Mouse (Mus musculus): ENCODE results near the gene Mcub.

Mcub gene

DNA sequence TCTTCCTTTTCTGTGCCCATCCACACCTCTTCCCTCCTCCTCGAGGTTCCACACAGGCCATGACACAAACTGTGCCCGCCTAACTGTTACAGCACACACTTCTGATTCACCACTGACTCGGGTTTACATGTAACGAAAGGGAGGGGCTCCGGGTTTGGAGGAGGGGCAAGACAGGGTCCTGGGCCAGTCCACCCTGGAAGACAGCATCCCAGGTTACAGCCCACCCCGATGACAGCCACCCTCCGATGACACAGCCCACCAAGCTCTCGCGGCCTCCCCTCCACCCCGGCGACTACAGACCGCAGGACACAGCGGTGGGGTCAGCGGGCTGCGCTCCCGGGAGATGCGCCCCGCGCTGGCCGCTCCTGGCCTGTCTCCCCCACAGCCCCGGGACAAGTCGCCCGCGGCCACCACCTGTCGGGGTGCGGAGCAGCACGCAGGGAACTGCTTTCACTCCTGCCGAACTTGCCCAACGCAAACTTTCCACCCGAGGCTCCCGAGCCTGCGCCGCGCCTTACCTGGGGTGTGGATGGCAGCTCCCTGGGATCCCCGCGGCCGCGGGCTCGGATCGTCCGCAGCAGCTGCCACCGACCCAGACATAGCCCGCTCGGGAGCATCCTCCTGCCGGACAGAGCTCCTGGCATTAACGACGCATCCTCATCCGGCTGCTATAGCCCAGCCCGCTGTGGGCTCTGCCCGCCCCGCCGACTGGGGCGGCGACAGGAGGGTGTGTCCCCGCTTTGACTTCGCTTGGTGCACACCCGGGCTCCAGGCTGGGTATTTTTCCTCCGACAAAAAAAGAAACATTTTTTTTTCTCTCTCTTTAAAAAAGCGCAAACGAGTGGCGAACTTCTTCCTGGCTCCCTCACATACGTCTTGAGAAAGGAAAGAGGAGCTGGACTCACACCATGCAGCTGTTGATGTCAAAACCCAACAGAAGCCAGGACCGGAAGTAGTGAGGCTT lies at the start of gene Mcub:
Mcub (minus strand) TSS at position 775 of the 964 bp plus-strand sequence.
- peak; percentile 42 to 46 for DNase-seq

DNA sequence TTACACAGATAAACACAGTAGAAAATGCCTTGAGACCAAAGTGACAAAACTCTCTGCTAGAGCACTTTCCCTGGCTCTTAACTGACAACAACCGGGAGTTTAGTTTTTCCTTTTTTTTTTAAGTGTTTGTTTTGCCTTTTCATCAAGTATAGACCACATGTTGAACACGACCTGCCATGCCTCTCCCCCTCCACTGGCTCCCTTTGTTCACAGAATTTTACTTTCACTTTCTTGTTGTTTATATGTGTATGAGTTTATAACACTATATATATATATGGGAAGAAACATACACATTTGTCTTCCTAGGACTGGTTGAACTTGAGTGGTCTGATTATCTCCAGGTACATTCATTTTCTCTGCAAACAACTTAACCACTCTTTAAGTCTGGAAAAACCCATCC lies 42.9 kb upstream of the Mcub start:
- no peak for DNase-seq

- DNase-seq: no peak
These were observed 41.2 kb upstream of the Mcub start for GRCm38 (mm10) chr3:130011236-130011635.

GRCm38 (mm10) chr3:130006141-130006540 lies 36.1 kb upstream of the Mcub start:
- DNase-seq: peak in 1 of 2 experiments; percentile 12

- no peak for DNase-seq
These were observed 30.9 kb upstream of the Mcub start for GRCm38 (mm10) chr3:130000926-130001325.

GRCm38 (mm10) chr3:129998526-129998925 lies 28.5 kb upstream of the Mcub start:
- no peak for DNase-seq

DNA sequence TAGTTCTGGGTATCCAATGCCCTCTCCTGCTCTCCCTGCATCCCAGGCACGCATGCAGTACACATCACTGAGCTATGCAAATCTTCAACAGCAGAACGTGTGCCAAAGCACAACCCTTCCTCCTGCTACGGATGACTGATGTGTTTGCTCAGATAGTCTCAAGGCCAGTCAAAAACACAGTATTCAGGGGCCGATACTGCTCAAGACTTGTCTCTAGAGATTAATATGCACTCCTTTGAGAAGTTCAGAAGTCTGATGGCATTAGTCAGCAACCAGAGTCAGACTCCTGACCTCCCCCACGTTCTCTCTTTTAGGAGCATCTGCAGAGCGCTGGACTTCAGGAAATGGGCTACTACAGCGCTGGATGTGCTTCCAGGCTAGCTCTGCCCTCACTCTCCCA lies 28.0 kb upstream of the Mcub start:
- peak in 1 of 2 experiments; percentile 5 for DNase-seq

- no peak for DNase-seq
These were observed 27.3 kb upstream of the Mcub start for GRCm38 (mm10) chr3:129997324-129997723.

GRCm38 (mm10) chr3:129987297-129987696 lies 17.3 kb upstream of the Mcub start:
- no peak for DNase-seq

- peak in 1 of 2 experiments; percentile 38 for DNase-seq
These were observed 15.3 kb upstream of the Mcub start for GRCm38 (mm10) chr3:129985335-129985734.

GRCm38 (mm10) chr3:129984797-129985196 lies 14.8 kb upstream of the Mcub start:
- DNase-seq: no peak

- no peak for DNase-seq
These were observed 12.3 kb upstream of the Mcub start for GRCm38 (mm10) chr3:129982271-129982670.

DNA sequence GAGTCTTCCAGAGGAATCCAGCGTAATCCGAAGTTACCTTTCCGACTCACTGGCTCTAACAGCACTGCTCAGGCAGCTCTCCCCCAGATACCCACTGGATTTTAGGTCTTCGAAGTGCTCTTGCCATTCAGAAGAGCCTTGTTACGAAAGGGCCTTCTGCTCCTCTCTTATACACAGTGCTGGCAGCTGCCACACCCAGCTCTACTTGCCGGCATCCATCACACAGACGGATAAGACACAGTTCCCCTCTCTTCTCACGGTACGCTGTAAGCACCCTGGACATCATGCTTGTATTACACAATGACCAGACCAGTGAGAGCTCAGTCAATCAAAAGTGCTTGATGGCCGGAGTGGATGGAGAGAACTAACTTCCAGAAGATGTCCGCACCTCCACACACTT lies 11.8 kb upstream of the Mcub start:
- DNase-seq: no peak

DNA sequence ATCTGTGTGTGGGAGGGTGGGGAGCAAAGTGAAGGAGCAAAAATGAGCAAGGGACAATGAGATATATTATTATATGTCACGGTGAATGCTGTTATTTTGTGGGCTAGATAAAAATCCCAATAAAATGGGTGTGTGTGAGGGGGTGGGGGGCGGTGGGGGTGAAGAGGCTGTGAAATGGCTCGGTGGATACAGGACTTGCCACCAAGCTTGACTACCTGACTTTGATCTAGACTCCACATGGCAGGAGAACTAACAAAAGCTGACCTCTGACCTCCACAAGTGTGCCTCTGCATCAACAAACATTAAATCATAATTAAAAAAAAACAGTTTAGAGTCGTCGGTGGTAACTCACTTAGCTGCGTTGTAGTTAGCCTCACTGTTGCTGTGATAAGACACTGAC lies 9.5 kb upstream of the Mcub start:
- DNase-seq: no peak

DNA sequence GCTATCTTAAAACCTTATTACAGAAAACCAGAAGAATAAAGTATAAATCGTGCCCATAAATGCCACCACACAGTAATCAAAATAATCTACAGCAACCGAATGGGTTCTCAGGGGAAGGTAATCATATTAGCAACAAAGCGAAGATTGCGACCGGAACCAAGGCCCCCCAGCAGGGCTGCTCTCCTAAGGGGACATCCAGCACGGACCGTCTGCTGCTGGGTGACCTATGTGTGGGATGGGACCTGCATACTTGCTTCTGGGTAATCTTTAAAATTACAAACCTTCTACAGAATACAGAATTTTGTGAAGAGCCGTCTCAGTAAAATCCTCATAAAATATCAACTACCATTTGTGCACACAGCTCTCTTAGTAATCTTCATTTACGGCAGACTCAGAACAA lies 8.7 kb upstream of the Mcub start:
- DNase-seq: no peak

DNA sequence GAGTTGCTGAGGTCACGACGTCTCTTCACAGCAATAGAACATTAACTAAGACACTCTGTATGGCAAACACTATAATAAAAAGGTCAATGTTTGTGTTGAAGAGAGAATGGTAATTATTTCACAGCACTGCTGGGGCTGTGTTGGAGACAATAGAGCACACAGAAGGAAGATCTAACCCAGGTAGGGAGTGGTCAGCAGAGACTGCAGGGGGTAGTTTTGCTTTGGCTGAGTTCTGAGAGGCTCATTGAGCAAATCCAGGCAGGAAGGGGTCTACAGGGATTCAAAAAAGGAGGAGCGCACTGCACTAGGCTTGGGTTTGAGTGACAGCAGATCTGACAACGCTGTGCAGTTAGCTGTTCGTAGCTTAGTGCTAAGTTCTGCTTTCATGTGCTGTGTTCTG lies 6.3 kb upstream of the Mcub start:
- no peak for DNase-seq

DNA sequence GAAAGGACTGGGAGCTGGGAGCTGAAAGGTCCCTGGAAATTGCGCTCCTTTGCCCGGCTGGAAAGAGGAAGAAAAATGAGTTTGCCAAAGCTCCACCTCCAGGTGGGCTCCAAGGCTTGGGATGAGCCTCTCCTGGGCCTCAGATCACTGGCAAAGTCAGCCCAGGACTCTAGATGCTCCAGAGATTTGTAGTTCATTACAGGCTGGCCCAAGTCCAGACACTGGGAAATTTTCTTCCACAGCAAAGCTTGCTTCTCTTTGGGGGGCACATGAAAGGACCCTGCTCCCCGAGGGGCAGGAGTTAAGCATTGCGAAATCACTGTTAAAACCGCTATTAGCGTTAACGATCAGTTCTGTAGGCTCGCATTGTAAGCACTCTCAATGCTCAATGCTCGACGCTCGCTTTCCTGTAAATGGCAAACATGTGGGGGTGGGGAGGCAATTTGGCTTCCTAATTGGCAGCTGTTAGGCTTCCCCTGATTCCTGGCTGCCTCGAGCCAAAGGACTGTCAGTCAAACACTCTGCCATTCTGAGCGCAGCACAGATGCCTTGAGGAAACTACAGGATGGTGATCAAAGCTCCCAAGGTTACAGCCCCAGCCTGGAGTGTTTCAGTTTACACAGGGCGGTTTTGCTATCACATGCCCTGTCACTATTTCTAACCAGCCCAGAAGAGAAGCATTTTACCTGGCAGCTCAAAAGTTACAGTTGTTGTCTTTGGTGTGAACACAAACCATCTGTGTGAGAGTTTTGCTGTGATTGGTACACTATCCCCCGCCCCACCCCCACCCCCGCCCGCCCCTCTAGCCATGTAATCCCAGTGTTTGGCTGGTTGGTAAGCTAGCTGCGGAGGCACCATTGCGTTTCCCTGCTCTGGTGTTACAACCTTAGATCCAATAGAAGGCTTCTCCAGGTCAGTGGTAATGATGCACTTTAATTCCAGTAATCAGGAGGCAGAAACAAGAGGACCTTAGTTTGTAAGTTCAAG lies 816 bp upstream of the Mcub start:
- peak; percentile 12 to 25 for DNase-seq

- DNase-seq: no peak
These were observed 975 bp downstream of the Mcub start for GRCm38 (mm10) chr3:129969031-129969430.

- no peak for DNase-seq
These were observed 2.1 kb downstream of the Mcub start for GRCm38 (mm10) chr3:129967874-129968273.

DNA sequence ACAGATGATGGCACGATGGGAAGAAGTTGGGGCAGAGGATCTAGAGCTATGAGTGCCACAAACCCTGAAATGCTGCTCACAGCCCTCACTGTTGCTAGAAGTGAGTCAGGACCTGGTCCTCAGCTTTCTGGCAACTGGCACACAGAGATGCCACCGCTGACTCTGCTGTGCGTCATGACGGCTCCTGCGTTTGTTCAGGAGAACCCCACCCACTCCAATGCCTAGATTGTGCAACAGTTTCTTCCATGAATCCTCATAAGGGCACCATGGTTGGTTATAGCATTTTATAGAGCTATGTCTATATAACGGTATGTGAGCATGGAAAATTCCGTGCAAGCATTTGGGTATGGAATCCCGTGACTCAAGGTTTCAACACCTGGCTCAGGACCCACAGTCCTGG lies 5.3 kb downstream of the Mcub start:
- no peak for DNase-seq

- DNase-seq: no peak
These were observed 7.5 kb downstream of the Mcub start for GRCm38 (mm10) chr3:129962533-129962932.

DNA sequence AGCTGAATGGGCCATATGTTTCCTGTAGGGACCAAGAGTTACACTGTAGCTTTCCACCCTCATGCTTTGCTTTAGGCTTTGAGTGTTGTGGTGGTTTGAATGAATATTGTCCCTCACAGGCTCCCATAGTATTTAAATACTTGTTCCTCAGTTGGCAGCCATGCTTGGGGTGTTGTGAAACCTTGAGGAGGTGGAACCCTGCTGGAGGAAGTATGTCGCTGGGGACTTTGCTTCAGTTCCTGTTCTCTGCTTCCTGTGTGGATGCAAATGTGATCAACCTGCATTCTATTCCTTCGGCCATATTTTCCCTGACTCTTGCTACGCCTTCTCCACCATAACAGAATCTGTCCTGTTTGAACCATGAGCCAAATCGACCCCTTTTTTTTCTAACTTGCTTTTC lies 16.7 kb downstream of the Mcub start:
- DNase-seq: no peak

GRCm38 (mm10) chr3:129949158-129949773 lies 20.7 kb downstream of the Mcub start:
- DNase-seq: no peak

All from kidney, postnatal 36 days (tissue).